Mouse (Mus musculus) cerebellum, adult 8-10 months (tissue): ENCODE measurements around the gene Mdfic.
"Not testable (repeated sequence)": the region's sequence is repeated elsewhere in the genome, so short reads cannot be mapped to it uniquely, and the experiment has no call there.

Source experiments
- DNase-seq: peaks from one replicate; pipeline ENCODE4 v3.0.0; 2022

Gene Mdfic

GRCm38 (mm10) chr6:15720461-15720817 is at the start of gene Mdfic:
TSS of gene Mdfic (plus strand) at chr6:15720661.
- DNase-seq: no peak

- no peak for DNase-seq
Measured at GRCm38 (mm10) chr6:15671364-15671763, 49.1 kb upstream of the Mdfic start.

GRCm38 (mm10) chr6:15710080-15710479 is 10.4 kb upstream of the Mdfic start:
- no peak for DNase-seq

GRCm38 (mm10) chr6:15710706-15711105 is 9.8 kb upstream of the Mdfic start:
- no peak for DNase-seq

- DNase-seq: no peak
Measured at GRCm38 (mm10) chr6:15712860-15713385, 7.5 kb upstream of the Mdfic start.

GRCm38 (mm10) chr6:15714036-15714435 is 6.4 kb upstream of the Mdfic start:
- not testable (repeated sequence) for DNase-seq

- DNase-seq: no peak
Measured at GRCm38 (mm10) chr6:15714996-15715844, 5.2 kb upstream of the Mdfic start.

GRCm38 (mm10) chr6:15719919-15720318 is 542 bp upstream of the Mdfic start:
- DNase-seq: no peak

GRCm38 (mm10) chr6:15720818-15721715 is 606 bp downstream of the Mdfic start:
- no peak for DNase-seq

- no peak for DNase-seq
Measured at GRCm38 (mm10) chr6:15721716-15722031, 1.2 kb downstream of the Mdfic start.

- not testable (repeated sequence) for DNase-seq
Measured at GRCm38 (mm10) chr6:15722631-15723030, 2.2 kb downstream of the Mdfic start.

- DNase-seq: no peak
Measured at GRCm38 (mm10) chr6:15724304-15724703, 3.8 kb downstream of the Mdfic start.

GRCm38 (mm10) chr6:15726422-15726821 is 6.0 kb downstream of the Mdfic start:
- DNase-seq: no peak

- DNase-seq: no peak
Measured at GRCm38 (mm10) chr6:15727681-15728410, 7.4 kb downstream of the Mdfic start.

- DNase-seq: no peak
Measured at GRCm38 (mm10) chr6:15728844-15729577, 8.6 kb downstream of the Mdfic start.

- DNase-seq: no peak
Measured at GRCm38 (mm10) chr6:15730258-15730657, 9.8 kb downstream of the Mdfic start.

GRCm38 (mm10) chr6:15730666-15731065 is 10.2 kb downstream of the Mdfic start:
- DNase-seq: no peak

- DNase-seq: no peak
Measured at GRCm38 (mm10) chr6:15731452-15731851, 11.0 kb downstream of the Mdfic start.

GRCm38 (mm10) chr6:15737312-15737911 is 17.0 kb downstream of the Mdfic start:
- no peak for DNase-seq

GRCm38 (mm10) chr6:15738331-15738943 is 18.0 kb downstream of the Mdfic start:
- DNase-seq: no peak

GRCm38 (mm10) chr6:15739132-15739531 is 18.7 kb downstream of the Mdfic start:
- DNase-seq: no peak
